Mouse (Mus musculus) lung, adult 2 months (tissue): ENCODE data around the gene Il24.
A peak's percentile ranks its signal among the peaks of the same experiment; 100 is the strongest.

Experiments
- CTCF ChIP-seq: fragments of 200-500 bp; IDR thresholded peaks from 2 replicates; pipeline ENCODE4 v1.5.1; 2011; ENCODE audit warnings: mild to moderate bottlenecking, low read length, control low read depth; ENCODE audit not compliant: insufficient read depth
- POLR2A ChIP-seq: fragments of 200-500 bp; IDR thresholded peaks from 2 replicates; pipeline ENCODE4 v1.6.1; 2011; ENCODE audit warnings: low read depth, mild to moderate bottlenecking, control low read depth, low read length, borderline replicate concordance; ENCODE audit errors: extremely low read depth

- TF ChIP-seq POLR2A: no peak
- TF ChIP-seq CTCF: 0 out of 2 replicates have a peak, but pooled peaks have one; percentile 23
These were observed 39.2 kb upstream of the Il24 start for GRCm38 (mm10) chr1:130926484-130926883.
